Mouse (Mus musculus) midbrain, embryonic 11.5 days (tissue): ENCODE results near the gene Med1. TPM values are rescaled to one million over a fixed set of nuclear protein-coding genes. Genes with fewer than 3 reads are reported as not detected.

Experiments
- ATAC-seq: fragments of 200-750 bp; cut with Nextera tagmentation; 2 replicates; pipeline ENCODE4 v1.8.0; 2017; ENCODE audit warnings: moderate TSS enrichment, moderate library complexity; ENCODE audit not compliant: low FRiP score
- DNase-seq: peaks from one replicate; pipeline ENCODE4 v3.0.0; 2015; ENCODE audit warnings: low spot score; ENCODE audit errors: missing footprints
- H3K27ac ChIP-seq: fragments of 300-500 bp; sonication (generic); 2 replicates; pipeline ENCODE4 v1.5.1; 2014; ENCODE audit warnings: low read depth, low read length
- H3K27me3 ChIP-seq: fragments of 300-500 bp; sonication (generic); 2 replicates; pipeline ENCODE4 v1.6.1; 2014; ENCODE audit warnings: mild to moderate bottlenecking, low read length, moderate library complexity, mixed read lengths; ENCODE audit not compliant: control insufficient read depth, insufficient read depth
- H3K36me3 ChIP-seq: fragments of 300-500 bp; sonication (generic); 2 replicates; pipeline ENCODE4 v1.6.1; 2014; ENCODE audit warnings: mild to moderate bottlenecking, low read length, moderate library complexity, mixed read lengths; ENCODE audit not compliant: control insufficient read depth, insufficient read depth
- H3K4me1 ChIP-seq: fragments of 300-500 bp; sonication (generic); 2 replicates; pipeline ENCODE4 v1.6.1; 2014; ENCODE audit warnings: low read length; ENCODE audit not compliant: control insufficient read depth, insufficient read depth
- H3K4me2 ChIP-seq: fragments of 300-500 bp; sonication (generic); 2 replicates; pipeline ENCODE4 v1.6.1; 2014; ENCODE audit warnings: mild to moderate bottlenecking, moderate library complexity
- H3K4me3 ChIP-seq: fragments of 300-500 bp; sonication (generic); 2 replicates; pipeline ENCODE4 v1.5.1; 2014; ENCODE audit warnings: low read depth, low read length
- H3K9ac ChIP-seq: fragments of 300-500 bp; sonication (generic); 2 replicates; pipeline ENCODE4 v1.6.1; 2014; ENCODE audit warnings: low read length
- H3K9me3 ChIP-seq: fragments of 300-500 bp; sonication (generic); 2 replicates; pipeline ENCODE4 v1.6.1; 2016; ENCODE audit warnings: low read length; ENCODE audit not compliant: control insufficient read depth
- WGBS: fragments of 180-500 bp; shearing (Covaris S2); extraction: QIAGEN DNeasy Blood & Tissue Kit; methylation state at CpG from one replicate; pipeline ENCODE4 v1.1.7; 2014; 5-methylcytosine and 5-hydroxymethylcytosine counted together
- microRNA-seq: library from miRNA; unstranded; fragments of <30 nt; microRNA quantifications from one replicate; pipeline ENCODE4, GENCODE M21; 2017
- polyA plus RNA-seq: library from polyadenylated mRNA; unstranded; fragments of >200 nt; fragmentation: Nextera tagmentation; extraction: Ambion mirVana; gene quantifications from 2 replicates; pipeline ENCODE4 v1.2.1, GENCODE M21; 2014

Gene Med1
- polyA plus RNA-seq, 1 experiment from 2014 or later, result 78.4 TPM

DNA sequence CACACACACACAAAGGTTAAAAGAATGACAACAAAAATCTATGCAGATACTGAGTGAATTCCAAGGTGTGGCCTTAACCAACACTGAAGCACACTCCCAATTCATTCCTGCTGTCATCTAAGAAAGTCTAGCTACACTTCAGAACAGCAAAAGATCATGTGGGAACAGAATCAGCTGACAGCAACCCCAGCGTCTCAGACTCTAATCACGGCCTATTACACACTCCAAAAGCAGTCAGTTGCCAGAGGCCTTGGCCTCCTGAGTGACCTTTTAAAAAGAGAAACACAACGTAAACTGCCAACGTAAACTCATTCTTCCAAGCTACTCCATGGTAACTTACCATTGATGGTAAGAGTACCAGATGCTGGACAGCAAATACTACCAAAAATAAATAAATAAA is 58.1 kb downstream of the Med1 start:
- no peak overlapping the region for H3K4me2 ChIP-seq
- ATAC-seq, result no peak
- no peaks in the 10 kb centered on the region for H3K27me3 ChIP-seq
- no peak overlapping the region for H3K9ac ChIP-seq
- WGBS, result 81% methylated on average over 4 of the region's 4 CpGs
- H3K36me3 ChIP-seq, result no peaks in the 10 kb centered on the region
- H3K4me3 ChIP-seq, result no peak overlapping the region
- no peaks in the 10 kb centered on the region for H3K4me1 ChIP-seq
- no peak for DNase-seq
- no peak overlapping the region for H3K27ac ChIP-seq
- no peaks in the 10 kb centered on the region for H3K9me3 ChIP-seq

GRCm38 (mm10) chr11:98123424-98123823 is 69.7 kb downstream of the Med1 start:
- no peak overlapping the region for H3K4me2 ChIP-seq
- no peak overlapping the region for H3K27ac ChIP-seq
- WGBS, result 93% methylated on average over 5 of the region's 5 CpGs
- ATAC-seq (no peak), DNase-seq (no peak)
- no peaks in the 10 kb centered on the region for H3K9me3 ChIP-seq
- no peaks in the 10 kb centered on the region; the same call in 1 of the 2 replicates for H3K36me3 ChIP-seq
- H3K27me3 ChIP-seq, result no peaks in the 10 kb centered on the region
- no peak overlapping the region for H3K4me3 ChIP-seq
- no peak overlapping the region for H3K9ac ChIP-seq
- no peaks in the 10 kb centered on the region for H3K4me1 ChIP-seq

DNA sequence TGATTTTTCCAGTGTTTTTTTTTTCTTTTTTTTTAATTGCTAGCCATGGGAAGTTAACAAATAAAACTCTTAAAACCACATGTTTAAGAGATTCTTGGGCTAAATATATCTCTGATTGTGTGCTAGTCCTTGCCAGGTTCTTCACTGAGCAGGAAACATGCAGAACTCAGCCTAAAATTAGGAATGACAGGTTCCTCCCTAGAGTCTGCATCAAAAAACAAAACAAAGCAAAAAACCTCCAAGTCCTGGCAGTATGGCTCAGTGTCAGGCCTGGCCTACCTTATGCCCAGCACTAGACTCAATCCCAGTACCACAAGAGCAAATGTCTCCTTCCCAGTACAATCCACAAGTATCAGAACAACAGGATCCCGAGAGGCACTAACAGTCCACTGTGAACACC is 78.7 kb downstream of the Med1 start:
- WGBS, result 90% methylated on average over 1 of the region's 1 CpGs
- DNase-seq (no peak), ATAC-seq (no peak)
- no peak overlapping the region for H3K4me3 ChIP-seq
- peaks cover 5% of the 10 kb centered on the region; the same call in 1 of the 2 replicates for H3K36me3 ChIP-seq
- H3K9ac ChIP-seq, result no peak overlapping the region
- H3K27ac ChIP-seq, result no peak overlapping the region
- no peaks in the 10 kb centered on the region for H3K4me1 ChIP-seq
- H3K4me2 ChIP-seq, result no peak overlapping the region
- H3K27me3 ChIP-seq, result no peaks in the 10 kb centered on the region
- H3K9me3 ChIP-seq, result no peaks in the 10 kb centered on the region

GRCm38 (mm10) chr11:98113504-98113903 is 79.6 kb downstream of the Med1 start:
- peaks cover 5% of the 10 kb centered on the region; the same call in 1 of the 2 replicates for H3K36me3 ChIP-seq
- no peak for DNase-seq
- WGBS, result 62% methylated on average over 4 of the region's 4 CpGs

GRCm38 (mm10) chr11:98109706-98110105 is 83.4 kb downstream of the Med1 start:
- WGBS, result 90% methylated on average over 5 of the region's 5 CpGs

More at GRCm38 (mm10) chr11:98113504-98113903, 79.6 kb downstream of the Med1 start:
- no peak overlapping the region for H3K4me3 ChIP-seq
- H3K9ac ChIP-seq, result no peak overlapping the region
- ATAC-seq, result no peak
- H3K27me3 ChIP-seq, result no peaks in the 10 kb centered on the region
- no peak overlapping the region for H3K4me2 ChIP-seq
- no peak overlapping the region for H3K27ac ChIP-seq
- H3K9me3 ChIP-seq, result no peaks in the 10 kb centered on the region
- no peaks in the 10 kb centered on the region for H3K4me1 ChIP-seq

More at GRCm38 (mm10) chr11:98109706-98110105, 83.4 kb downstream of the Med1 start:
- Histone ChIP-seq H3K9ac (no peak overlapping the region), H3K4me2 (no peak overlapping the region), H3K4me3 (no peak overlapping the region), H3K27ac (no peak overlapping the region), H3K27me3 (no peaks in the 10 kb centered on the region), H3K4me1 (no peaks in the 10 kb centered on the region), H3K36me3 (peaks cover 5% of the 10 kb centered on the region; the same call in 1 of the 2 replicates), H3K9me3 (no peaks in the 10 kb centered on the region)
- ATAC-seq (no peak), DNase-seq (no peak)

Small RNA genes lying within 50 kb of the gene (microRNA-seq; reads per million reads assigned to microRNA genes)
- gene Gm27399, result not detected

Other genes starting within 250 kb of the Med1 start
- gene Plxdc1, start 206.8 kb downstream of the Med1 start, polyA plus RNA-seq, result 0.14 TPM in 1 of 2 replicates, not detected in the other
- gene Arl5c, start 197.1 kb downstream of the Med1 start, polyA plus RNA-seq, result 6.7 and 8.9 TPM in 2 replicates
- gene Cacnb1, start 170.3 kb downstream of the Med1 start, polyA plus RNA-seq, result 9.7 and 10.3 TPM in 2 replicates
- 945 and 991 TPM in 2 replicates for gene Rpl19, start 166.6 kb downstream of the Med1 start, polyA plus RNA-seq
- gene Stac2, start 139.8 kb downstream of the Med1 start, polyA plus RNA-seq, result 0.37 and 0.47 TPM in 2 replicates
- gene Fbxl20, start 42.9 kb downstream of the Med1 start, polyA plus RNA-seq, result 23.4 and 24.9 TPM in 2 replicates
- gene Cdk12, start 9.8 kb upstream of the Med1 start, polyA plus RNA-seq, result 11.1 and 12.1 TPM in 2 replicates
- gene Neurod2, start 136.4 kb upstream of the Med1 start, polyA plus RNA-seq, result 0.15 and 0.17 TPM in 2 replicates
- gene Ppp1r1b, start 155.1 kb upstream of the Med1 start, polyA plus RNA-seq, result 0.78 and 0.91 TPM in 2 replicates
- gene Stard3, start 165.1 kb upstream of the Med1 start, polyA plus RNA-seq, result 39.7 and 41.5 TPM in 2 replicates
- gene Tcap, start 190.5 kb upstream of the Med1 start, polyA plus RNA-seq, result not detected in 2 replicates
- gene Pnmt, start 193.2 kb upstream of the Med1 start, polyA plus RNA-seq, result not detected in 2 replicates
- gene Pgap3, start 207.2 kb upstream of the Med1 start, polyA plus RNA-seq, result 5.6 and 5.7 TPM in 2 replicates
- gene Erbb2, start 219.2 kb upstream of the Med1 start, polyA plus RNA-seq, result 14.8 TPM in 2 replicates
- 145 and 158 TPM in 2 replicates for gene Mien1, start 245.7 kb upstream of the Med1 start, polyA plus RNA-seq